Mouse (Mus musculus): Measurements from ENCODE around the gene Aff3.
A peak's percentile ranks its signal among the peaks of the same experiment; 100 is the strongest.

The Aff3 gene

DNA sequence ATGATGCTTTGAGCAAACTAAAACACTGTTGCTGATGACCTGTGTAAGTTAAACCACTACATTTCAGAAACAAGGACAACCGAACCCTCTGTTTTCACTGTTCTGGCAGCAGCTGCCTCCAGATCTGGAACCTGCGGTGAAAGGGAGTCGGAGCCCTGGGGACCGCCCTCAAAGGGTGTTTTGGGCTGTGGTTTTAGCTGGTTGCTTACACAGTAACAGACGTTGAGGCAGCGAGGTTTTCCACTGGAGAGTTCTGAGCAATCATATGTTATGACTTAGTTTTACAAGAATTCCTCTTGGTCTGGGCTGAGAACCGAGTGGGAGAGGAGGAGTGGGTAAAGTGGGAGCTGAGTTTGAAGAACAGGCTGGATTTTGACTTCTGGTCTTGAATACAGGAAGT, 7.1 kb downstream of the Aff3 start:
- DNase-seq (ENCODE audit: low read depth) = peak; percentile 50

GRCm38 (mm10) chr1:38654981-38655540, 9.7 kb downstream of the Aff3 start:
- no peak for DNase-seq (ENCODE audit: low read depth)

DNA sequence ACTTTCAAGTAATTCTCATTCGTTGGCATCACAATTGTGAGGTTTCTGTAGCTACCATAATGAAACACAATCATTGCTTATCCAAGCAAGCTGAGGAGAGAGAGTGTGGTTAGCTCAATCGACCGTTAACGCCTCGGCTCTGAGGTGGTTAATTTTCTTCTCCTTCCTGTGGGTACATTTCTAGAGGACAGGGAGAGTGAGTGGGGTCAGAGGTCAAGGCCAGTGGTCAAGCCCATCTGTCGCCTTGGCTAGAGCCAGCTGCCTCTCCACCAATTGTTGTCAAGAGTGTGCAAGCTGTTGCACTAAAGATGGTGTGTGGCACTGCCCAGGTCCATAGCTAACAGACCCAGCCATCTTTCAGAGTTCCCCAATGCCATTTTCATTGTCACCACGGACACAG, 14.7 kb downstream of the Aff3 start:
- DNase-seq (ENCODE audit: low read depth) = no peak

DNA sequence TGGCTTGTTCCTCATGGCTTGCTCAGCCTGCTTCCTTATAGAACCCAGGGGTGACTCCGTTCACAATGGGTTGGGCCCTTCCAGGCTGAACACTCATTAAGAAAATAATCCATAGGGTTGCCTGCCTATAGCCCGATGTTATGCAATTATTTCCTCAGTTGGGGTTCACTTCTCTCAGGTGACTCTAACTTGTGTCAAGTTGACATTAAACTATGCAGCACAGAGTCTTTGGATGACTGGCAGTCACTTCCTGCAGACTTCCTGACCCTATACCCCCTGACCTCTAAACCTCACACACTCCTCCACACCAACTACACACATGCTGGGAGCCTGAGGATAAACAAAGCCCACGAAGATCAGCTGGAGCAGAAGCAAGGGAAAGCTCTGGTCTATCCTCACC, 15.6 kb downstream of the Aff3 start:
- no peak for DNase-seq (ENCODE audit: low read depth)

GRCm38 (mm10) chr1:38642288-38642687, 22.5 kb downstream of the Aff3 start:
- DNase-seq (ENCODE audit: low read depth) = no peak

DNA sequence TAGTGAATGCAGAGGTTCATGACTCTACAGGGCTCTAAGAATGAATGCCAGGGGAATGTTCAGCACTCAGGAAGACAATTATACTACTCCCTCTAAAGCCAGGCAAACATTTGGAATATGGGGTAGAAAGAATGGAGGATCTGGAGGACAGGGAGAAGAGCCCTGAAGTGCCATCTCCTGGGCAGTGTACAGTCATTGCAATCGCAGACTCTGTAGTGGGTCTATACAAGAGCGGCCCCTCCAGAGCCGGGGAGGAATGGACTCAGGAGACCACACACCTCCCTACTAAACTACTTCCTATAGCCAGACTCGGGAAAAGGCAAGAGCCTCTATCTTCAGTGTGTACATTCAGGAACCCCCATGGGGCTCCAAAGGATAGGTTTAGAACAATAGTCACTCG, 25.1 kb downstream of the Aff3 start:
- no peak for DNase-seq (ENCODE audit: low read depth)

DNA sequence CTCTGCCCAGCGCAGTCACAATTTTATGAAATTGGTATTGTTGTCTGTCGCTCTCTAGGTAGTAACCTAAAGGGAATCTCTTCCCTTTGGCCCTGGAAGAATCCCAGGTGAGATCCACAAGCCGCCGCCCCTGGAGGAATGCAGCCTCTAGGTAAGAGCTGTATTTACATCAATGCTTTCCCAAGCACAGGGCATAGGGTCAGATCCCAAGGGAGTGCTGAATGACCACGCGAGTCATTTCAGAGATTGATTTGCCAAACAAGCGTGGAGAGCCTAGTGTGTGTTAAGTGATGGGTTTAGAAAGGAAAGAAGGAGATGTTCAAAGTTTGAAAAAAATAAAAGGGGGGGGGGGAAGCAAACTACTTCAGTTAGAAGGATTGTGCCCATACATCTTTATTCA, 29.2 kb downstream of the Aff3 start:
- DNase-seq (ENCODE audit: low read depth) = no peak

- no peak for DNase-seq (ENCODE audit: low read depth)
Measured at GRCm38 (mm10) chr1:38634081-38634480, 30.7 kb downstream of the Aff3 start.

GRCm38 (mm10) chr1:38632461-38633180, 32.1 kb downstream of the Aff3 start:
- DNase-seq (ENCODE audit: low read depth) = no peak

DNA sequence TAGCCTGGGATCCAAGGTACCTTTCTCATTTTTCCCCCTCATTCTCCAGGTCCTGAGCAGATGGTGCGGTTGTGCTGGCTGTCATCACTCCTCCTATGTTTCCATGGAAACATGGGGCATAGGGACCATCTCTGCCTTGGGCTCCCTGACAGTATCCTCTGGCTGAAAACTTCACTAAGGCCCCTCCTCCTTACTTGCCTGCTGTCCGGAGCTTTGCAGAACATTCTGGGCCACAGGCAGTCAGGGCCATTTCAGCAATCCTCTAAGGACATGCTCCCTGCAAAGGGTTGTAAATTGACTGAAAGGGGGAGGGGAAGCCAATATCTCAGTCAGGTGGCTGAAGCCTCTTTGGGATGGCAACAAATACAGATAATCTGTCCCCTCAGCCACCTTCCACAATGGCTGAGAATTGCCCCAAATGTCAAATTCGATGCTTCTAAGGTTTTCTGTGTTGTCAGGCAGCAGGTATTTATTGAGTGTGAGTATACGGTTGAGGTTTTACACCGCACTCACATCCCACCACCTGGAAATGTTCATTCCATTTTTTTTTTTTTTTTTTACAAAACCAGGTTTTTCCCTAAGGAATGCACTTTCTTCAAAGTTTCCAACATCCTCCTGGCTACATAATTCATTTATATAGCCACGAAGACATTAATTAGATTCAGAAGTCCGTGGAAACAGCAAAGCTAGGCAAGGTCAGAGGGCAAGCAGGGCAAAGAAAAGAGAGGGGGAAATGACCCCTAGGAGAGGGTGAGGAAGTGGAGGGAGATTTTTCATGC, 33.1 kb downstream of the Aff3 start:
- DNase-seq (ENCODE audit: low read depth) = no peak

GRCm38 (mm10) chr1:38628901-38629585, 35.7 kb downstream of the Aff3 start:
- DNase-seq (ENCODE audit: low read depth) = no peak

GRCm38 (mm10) chr1:38628426-38628825, 36.3 kb downstream of the Aff3 start:
- DNase-seq (ENCODE audit: low read depth) = no peak

DNA sequence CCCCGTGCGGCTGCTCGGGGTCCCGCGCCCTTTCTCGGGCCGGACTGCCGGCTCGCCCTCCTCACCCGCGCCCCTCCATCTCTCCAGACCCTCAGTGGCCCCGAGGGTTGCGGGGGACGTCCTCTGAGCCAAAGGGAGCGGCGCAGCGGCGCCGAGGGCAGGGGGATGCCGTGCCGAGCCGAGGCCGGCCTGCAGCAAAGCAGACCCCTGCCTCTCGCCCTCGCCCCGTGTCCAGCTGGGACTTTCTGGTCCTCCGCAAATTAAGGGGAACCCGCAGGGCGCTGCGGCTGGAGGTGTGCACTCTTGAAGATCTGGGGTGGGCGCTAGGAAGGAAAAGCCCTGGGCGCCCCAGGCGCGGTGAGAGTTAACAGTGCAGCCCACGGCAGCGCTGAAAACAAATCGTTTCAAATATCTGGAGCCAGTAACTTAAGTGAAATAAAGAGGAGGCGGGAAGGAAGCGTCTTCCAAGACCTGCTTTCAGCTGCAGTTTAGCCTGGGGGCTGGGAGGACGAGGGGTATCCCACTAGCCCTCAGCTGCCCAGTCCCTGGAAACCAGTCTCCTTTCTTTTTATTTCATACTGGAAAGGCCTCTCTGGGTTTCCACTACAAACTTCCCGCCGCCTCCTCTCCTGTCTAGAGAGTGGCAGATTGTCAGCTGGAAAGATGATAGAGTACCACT, 36.9 kb downstream of the Aff3 start:
- DNase-seq (ENCODE audit: low read depth) = no peak

DNA sequence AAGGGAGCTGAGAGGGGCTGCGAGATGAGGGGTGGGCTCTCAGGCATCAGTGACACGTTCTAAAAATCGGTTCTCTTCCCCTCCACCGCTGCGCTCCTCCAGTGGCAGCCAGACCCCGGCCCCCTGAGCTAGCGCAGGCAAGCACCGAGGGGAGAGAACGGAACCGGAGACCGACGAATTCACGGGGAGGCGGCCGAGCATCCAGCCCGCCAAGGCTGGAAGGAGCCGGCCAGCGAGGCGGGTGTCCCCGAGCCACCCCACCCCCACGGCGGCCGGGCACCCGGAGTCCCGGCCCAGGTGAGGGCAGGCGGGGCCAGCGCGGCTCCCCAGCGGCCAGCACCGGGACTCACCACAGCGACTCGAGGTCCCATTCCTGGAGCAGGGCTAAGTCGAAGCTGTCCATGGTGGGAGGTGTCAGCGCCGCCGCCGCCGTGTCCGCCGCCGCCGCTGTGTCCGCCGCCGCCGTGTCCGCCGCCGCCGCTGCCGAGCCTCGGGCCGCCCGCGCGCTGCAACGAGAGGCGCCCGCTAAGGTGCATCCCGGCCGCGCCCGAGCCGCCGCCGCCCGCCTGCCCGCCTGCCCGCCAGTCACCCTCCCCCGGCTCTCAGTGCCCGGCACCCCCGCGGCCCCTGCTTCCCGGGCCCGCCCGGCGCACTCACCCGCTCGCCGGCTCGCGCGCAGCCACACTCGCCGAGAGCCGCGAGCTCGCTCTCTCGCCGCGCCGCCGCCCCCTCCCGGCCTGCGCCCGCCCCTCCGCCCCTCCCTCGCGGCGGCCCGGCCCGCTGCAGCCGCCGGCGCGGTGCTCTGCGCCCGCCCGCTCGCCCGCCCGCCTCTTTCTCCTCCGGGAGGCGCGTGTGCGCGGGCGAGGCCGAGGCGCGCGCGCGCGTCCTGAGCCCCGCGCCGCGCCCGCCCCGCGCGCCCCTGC, 37.8 kb downstream of the Aff3 start:
- no peak for DNase-seq (ENCODE audit: low read depth)

DNA sequence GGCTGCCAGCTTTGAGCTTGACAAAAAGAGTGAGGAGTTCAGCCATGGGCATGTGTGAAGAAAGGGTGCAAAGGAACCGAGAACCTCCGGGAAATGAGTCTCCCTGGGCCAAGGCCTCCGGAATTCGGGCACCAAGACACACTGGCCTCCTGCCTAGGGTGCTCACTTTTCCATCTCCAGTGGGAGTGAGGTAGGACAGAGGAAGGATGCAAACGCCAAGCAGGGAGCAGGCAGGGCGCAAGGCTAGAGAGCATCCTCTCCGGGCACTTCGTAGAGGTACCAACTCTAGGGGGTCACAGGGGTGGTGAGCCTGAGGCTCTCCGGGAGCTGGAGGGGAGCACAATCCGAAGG, 38.4 kb downstream of the Aff3 start:
- DNase-seq (ENCODE audit: low read depth) = no peak

DNA sequence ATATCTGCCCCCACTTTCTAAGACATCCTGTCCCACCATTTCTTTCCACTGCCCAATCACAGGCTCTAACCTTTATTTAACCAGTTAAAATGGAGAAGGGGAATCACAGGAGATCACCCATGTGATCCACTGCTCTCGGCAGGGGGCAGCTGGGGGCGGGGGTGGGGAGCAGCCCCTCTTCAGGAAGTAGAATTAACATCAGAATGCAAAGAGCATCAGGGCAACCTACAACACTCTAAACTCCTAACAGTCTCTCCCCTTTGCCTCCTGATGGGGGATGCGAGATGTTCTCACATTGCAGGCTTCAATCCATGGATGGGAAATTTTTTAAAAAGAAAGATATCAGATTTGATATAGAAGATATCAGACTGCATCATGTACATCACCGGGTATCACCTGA, 42.9 kb downstream of the Aff3 start:
- DNase-seq (ENCODE audit: low read depth) = no peak

DNA sequence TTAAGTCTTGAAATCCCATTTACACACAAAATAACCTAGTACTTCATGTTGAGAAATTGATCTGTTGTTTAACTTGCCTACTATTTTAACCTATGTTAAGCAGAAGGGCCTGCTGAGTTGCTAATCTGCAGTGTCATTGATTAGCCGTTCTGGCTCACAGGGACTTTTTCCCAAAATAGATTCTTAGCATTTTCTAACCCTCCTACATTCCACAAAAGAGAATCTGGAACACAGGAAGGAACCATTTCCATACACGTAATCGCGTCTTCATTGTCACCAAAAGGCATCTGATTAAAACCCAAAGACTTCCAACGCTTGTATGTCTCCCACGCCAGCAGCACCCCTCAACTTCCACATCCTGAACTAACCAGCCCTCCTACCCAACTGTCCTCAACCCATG, 44.4 kb downstream of the Aff3 start:
- no peak for DNase-seq (ENCODE audit: low read depth)

- no peak for DNase-seq (ENCODE audit: low read depth)
Measured at GRCm38 (mm10) chr1:38606741-38607140, 58.0 kb downstream of the Aff3 start.

- DNase-seq (ENCODE audit: low read depth) = no peak
Measured at GRCm38 (mm10) chr1:38605426-38605825, 59.3 kb downstream of the Aff3 start.

- no peak for DNase-seq (ENCODE audit: low read depth)
Measured at GRCm38 (mm10) chr1:38604611-38605010, 60.1 kb downstream of the Aff3 start.
